Mouse (Mus musculus): ENCODE measurements around the gene 1700001J03Rik.
"Not testable (repeated sequence)": the region's sequence is repeated elsewhere in the genome, so short reads cannot be mapped to it uniquely, and the experiment has no call there.

Gene 1700001J03Rik

DNA sequence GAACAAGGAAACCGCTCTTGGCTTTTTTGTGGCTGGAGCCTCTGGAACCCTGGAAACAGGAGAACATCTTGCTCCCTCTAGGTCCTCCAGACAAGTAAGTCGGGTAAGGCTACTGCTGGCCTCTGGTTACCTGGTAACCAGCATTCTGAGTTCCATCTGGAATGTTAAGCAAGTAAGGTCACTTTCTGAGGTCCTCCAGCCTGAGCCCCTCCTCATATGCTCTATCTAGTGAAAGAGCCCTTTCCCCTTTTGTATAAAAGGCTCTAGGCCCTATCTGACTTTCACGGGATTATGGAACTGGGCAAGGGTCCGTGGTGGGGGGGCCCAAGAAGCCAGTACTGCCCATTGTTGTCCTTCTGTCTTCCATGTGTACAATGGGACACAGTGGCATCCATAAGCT lies at the start of gene 1700001J03Rik:
TSS of gene 1700001J03Rik (minus strand) at position 101 of the 400 bp plus-strand sequence.
- DNase-seq (ENCODE audit: low spot score in 2 of 2), result not testable (repeated sequence)

DNA sequence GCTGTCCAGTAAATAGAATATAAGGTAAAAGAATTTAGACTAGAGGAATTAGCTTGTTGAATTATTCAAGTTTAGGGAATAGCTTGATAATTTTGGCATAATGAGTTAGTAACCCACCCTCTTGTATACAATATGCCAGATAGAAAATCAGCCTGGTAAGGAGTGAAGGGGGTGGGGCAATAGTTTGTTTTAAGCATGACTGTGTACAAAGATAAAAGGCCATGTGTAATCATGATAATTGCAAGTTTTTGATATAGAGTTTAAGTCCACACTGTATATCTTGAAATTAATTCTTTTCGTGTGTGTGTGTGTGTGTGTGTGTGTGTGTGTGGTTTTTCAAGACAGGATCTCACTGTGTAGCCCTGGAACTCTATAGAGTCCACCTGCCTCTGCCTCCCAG lies 49.2 kb upstream of the 1700001J03Rik start:
- DNase-seq (ENCODE audit: low spot score in 2 of 2), result no peak

DNA sequence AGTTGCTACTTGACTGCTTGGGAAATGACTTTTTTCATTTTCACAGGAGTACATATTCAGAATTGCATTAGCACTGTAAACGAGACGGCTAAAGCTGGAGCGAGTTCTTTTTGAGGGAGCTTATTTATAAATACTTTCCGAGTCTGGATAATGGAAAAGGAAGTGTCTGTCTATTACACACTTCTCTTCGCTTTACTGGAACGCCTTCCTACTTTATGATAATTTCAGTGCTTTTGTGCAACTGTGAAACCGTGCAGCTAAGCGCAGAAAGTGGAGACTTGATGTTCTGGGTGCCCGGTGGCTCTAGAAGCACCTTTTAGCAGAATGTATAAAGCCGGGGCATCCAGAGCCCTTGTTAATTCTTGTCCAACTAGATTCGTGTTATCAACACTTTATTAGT lies 47.7 kb upstream of the 1700001J03Rik start:
- DNase-seq (ENCODE audit: low spot score in 2 of 2), result no peak

DNA sequence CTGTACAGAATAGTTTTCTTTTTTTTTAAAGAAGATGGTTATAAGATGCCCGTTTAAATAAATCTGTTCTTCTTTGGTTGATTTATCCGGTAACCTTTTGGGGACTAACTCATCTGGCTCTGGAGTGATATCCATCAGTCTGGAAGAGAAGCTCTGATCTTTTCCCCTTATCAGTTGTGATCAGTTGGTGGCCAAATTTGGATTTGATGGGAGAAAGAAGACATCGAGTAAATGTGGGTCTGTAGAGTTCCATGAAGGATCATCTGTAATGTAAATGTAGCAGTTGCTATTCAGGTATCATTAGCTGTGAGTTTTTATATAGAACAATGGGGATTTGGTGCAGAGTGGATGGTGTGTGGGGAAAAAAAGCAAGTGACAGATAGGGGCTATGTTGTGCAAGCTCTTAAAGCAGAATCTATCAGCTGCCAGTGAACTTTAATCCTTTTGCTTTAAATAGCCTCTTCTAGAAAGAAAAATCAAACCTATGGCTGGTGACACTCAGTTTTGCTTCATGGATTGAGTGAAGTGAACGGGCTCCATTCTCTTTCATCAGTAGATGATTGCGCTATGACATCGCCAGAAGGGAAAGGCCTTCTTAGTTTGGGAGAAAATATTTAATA lies 47.1 kb upstream of the 1700001J03Rik start:
- no peak for DNase-seq (ENCODE audit: low spot score in 2 of 2)

DNA sequence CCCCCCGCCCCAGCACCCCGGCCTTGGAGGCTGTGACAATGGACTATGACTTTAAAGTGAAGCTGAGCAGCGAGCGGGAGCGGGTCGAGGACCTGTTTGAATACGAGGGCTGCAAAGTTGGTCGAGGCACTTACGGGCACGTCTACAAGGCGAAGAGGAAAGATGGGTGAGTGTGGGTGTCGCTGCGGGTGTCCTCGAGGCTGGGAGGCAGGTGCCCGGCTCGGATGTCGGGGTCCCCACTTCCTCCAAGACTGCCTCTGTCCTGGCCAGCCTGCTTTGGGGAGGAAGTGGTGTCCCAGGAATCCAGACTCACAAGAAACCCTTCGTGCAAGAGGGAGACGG lies 46.5 kb upstream of the 1700001J03Rik start:
- DNase-seq (ENCODE audit: low spot score in 2 of 2), result peak; percentile 56 to 59

DNA sequence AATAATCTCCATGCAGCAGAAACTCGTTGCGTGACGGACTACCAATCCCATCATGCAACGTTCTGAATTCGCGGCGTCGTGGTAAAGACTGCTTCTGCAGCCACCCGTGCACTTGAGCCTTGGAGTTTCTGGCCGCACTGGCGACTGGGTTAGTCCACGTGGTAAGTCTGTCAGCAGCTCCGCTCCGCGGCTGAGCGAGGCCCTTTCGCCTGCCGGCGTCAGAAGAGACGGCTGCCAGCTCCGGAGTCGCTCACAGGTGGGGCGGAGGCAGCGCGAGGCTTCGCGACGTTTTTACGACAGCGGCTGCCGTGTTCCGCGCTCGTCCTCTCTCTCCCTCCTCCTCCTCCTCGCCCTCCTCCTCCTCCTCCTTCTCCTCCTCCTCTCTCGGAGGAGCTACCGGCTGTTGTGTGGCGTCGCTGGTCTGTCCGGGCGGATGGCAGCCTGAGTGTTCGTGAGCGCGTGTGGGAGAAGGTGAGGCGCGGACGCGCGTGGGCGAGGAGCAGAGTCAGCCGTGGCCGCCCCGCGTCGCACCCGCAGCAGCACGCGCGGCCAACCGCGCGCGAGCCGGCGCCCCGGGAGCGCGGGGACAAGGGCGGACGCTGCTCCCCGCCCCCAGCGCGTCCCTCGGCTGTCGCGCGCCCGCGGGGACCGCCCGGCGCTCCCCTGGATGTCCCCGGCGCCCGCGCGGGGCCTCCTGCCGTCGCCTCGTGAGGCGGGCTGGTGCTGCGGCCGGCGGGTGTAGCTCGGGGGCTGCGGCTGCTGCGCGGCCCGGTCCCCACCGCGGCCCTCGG lies 46.0 kb upstream of the 1700001J03Rik start, which contains the start of gene Cdk8:
TSS of gene Cdk8 (plus strand) at position 367 of the 791 bp plus-strand sequence.
- DNase-seq (ENCODE audit: low spot score in 2 of 2), result peak; percentile 91 to 94

DNA sequence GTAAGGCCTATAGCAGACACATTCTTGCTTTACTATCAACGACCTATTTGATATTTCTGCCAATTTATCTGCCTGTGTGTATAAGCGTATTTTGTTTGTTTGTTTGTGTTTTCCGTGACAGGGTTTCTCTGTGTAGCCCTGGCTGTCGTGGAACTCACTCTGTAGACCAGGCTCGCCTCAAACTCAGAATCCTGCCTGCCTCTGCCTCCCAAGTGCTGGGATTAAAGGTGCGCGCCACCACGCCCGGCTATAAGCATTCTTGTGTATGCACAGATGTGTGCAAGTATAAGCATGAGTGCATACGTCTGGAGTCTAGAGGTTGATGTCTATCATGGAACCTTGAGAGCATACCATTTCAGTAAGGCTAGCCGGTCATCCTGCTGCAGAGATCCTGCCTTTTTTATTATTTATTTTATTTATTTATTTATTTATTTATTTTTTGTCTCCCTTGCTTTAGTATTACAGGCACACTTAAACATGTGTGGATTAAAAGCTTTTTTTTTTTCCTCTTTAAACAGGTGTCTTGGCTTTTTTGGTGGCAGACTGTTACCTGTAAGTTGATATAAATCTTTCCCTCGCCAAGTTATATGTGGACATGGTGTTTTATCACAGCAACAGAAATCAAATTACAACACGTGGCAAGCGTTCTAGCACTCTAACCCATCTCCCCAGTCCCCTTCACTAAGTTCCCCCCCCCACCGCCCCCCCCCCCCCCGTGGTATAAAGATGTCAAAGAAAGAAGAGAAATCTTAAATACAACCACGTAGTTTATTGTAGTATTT lies 45.0 kb upstream of the 1700001J03Rik start:
- no peak for DNase-seq (ENCODE audit: low spot score in 2 of 2)

DNA sequence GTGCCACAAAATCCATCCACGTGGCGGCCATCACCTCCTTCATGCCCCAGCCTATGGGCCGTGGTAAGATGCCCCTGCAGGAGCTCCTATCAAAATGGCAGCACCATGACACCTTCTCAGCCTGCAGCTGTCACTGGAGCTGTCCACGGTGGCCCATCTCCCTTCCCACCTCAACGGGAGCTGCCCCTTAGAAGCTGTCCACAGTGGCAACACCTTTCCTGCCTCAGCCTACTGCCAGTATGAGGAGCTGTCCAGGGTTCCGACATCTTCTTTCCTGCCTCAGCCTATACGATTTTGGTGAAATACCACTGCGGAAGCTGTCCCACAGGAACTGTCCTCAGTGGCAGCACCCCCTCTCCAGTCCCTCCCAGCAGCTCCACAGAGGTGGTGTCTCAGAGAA lies 42.4 kb upstream of the 1700001J03Rik start:
- no peak for DNase-seq (ENCODE audit: low spot score in 2 of 2)

DNA sequence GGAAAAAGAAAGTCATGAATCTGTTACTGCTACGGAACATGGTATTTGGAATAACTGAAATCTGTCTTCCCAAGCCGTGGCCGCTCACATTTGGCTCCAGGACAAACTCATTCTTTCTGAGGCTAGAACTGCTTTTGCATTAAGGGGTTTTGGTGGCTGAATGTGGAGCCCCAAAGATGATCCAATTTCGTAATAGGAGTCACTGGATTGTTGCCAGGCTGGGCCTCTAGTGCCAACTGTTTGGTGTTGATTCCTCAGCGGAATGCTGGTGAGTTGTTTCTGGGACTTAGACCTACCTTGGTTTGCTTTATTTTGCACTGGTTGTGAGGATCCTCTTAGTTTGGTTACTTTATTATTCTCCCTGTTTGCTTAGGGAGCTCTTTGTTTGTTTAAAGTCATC lies 38.7 kb upstream of the 1700001J03Rik start:
- no peak for DNase-seq (ENCODE audit: low spot score in 2 of 2)

DNA sequence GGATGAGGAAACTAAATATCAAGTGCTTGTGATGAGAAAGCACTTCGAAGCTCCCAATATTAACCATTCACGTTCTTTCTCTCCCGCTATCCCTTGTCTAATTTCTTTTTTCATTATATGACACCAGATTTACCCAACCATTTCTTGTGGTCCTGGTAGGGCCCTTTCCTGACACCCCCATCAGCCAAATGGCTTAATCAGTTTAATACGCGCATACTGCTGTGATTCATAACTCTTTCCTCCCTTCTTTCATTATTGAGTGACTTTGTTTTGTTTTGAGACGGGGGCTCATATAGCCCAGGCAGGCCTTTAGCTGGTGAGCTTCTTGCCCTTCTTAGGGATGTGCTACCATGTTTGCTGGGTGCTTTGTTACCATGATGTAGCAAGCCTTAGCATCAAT lies 36.6 kb upstream of the 1700001J03Rik start:
- DNase-seq (ENCODE audit: low spot score in 2 of 2), result no peak

DNA sequence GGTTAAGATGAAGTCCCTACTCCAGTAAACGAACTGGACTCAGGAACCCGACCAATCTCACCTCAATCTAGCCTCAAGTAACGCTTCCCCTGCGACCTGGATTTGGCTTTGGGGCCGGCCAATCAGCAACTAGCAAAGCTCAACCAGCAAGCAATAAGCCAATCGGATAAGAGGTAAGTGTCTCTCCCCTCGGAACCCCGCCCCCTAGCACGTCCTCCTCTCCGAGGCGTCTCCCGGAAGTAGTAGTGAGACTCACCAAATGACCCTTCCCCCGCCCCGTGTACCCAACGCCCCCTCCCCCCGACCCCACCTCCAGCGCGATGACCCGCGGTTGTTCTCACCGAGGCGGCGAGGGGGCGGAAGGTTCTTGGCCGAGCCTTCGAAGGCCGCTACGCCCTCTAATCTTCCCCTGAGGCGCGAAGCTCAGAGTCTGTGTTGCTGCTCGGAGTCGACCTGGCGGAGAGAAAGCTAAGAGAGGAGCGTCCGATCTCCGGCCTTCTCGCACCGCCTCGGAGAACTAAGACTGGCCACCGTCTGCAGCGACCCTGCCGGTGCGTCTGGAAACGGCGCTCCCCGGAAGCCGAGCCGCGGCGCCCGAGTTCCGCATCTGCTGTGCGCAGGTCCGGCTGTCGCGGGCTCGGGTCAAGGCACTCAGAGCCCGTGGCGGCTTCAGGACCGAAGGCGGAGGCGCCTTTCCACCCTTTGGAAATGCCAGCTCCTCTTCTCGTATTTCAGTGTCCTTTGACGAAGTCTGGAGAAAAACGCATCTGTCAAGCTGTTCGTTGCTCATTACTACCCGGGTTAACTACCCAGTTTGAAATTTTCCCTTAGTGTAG lies 36.0 kb upstream of the 1700001J03Rik start, which contains the start of gene Rnf6:
TSS of gene Rnf6 (minus strand) at position 677 of the 836 bp plus-strand sequence.
- DNase-seq (ENCODE audit: low spot score in 2 of 2), result peak; percentile 85 to 96

DNA sequence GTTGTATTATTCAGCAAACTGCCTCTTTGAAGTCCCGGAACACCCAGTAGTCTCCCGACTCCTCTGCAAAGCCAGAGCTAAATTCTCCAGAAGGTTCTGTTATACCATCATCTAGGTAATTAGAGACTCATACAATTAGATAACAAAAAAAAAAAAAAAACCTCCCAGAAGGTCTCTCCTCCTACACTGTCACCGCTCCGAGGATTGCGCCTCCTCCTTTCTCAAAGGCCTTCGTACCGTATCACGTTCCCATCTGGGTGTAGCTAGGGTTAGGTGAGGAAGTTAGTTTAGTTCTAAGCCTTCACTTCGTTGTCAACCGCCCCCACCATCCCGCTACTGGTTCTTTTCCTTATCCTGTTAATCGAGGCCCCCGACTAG lies 35.4 kb upstream of the 1700001J03Rik start:
- DNase-seq (ENCODE audit: low spot score in 2 of 2), result no peak

DNA sequence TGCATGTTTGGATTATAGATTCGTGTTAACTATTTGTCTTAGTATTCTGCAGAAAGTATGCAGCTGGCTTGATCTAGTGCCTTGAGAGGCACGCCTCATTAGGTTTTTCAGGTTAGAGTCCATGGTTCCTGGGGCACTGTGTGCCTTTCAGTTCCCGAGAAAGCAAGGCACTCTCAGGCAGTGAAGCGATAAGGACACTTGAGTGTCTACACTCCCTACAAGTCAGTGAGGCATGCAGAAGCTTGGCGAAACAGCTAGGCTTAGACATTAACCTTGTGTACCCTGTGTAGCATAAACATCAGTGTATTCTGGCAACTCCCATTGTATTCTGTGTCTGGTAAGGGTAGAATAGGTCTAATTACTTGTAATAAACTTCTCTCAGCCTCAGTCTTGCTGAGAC lies 20.4 kb upstream of the 1700001J03Rik start:
- DNase-seq (ENCODE audit: low spot score in 2 of 2), result no peak

DNA sequence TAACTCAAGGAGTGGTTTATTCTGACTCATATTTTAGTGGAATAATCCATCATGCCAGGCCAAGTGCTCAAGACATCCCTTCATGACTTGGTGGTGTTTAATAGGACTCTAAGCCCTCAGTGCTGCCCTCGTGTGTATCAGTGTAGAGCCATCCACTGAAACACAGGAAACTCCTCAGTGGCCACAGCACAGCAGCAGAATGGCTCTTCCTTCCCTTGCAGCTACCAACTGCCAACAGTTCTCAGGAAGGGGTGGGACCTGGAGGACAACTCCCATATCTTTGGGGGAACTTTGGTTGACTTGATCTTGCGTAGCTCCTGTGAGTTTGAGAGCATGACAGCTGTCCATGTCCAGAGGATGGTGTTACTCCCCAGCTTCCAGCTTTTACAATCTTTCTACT lies 18.8 kb upstream of the 1700001J03Rik start:
- no peak for DNase-seq (ENCODE audit: low spot score in 2 of 2)

DNA sequence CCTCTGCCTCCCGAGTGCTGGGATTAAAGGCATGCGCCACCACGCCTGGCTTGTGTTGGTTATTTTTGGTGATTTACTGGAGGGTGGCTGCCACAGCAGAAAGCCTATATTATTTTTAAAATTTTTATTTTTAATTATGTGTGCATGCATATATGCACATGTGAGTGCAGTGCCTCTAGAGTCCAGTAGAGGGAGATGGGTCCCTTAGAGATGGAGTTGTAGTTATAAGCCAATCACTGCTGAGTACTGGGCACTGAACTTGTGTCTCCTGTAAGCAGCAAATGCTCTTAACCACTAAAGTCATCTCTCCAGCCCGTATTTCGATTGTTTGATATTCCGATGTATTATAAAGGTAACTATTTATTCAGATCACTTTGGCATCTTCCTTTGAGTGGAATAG lies 15.5 kb upstream of the 1700001J03Rik start:
- DNase-seq (ENCODE audit: low spot score in 2 of 2), result no peak

DNA sequence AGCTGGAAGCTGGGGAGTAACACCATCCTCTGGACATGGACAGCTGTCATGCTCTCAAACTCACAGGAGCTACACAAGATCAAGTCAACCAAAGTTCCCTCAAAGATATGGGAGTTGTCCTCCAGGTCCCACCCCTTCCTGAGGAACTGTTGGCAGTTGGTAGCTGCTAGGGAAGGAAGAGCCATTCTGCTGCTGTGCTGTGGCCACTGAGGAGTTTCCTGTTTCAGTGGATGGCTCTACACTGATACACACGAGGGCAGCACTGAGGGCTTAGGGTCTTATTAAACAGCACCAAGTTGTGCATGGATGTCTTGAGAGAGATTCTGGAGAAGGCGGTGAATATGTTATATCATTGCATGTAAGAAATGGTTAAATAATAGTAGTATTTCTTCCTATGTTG lies 14.4 kb upstream of the 1700001J03Rik start:
- DNase-seq (ENCODE audit: low spot score in 2 of 2), result no peak

DNA sequence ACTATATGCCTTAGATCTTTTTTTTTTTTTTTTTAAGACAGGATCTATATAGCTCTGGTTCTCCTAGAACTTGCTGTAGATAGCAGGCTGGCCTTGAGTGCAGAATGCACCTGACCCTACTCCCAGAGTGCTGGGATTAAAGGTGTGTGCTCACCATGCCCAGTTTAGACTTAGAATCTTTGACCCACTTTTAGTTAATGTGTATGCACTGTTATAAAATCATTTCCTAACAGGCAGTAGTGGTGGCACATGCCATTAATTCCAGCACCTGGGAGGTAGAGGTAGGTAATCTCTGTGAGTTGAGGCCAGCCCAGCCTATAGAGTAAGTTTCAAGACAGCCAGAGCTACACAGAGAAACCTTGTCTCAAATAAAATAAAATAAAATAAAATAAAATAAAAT lies 14.0 kb upstream of the 1700001J03Rik start:
- DNase-seq (ENCODE audit: low spot score in 2 of 2), result no peak

DNA sequence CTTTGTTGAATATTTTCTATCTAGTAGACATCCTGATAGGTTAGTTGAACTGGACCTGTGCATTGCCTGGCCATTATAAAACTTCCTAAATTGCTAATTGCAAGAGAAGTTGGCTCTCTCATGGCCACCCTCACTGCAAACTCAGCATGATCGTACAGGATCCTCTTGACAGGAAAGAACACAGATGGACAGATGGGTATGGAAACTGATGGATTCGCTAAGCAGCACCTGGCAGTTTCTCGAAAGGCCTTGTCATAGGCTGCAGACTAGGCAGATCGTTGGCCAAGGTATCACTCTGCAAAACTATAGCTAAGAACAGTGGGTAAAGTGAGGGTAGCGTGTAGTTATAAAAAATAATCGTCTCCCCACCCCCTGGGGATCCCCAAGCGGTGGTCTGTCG lies 8.3 kb upstream of the 1700001J03Rik start:
- no peak for DNase-seq (ENCODE audit: low spot score in 2 of 2)

DNA sequence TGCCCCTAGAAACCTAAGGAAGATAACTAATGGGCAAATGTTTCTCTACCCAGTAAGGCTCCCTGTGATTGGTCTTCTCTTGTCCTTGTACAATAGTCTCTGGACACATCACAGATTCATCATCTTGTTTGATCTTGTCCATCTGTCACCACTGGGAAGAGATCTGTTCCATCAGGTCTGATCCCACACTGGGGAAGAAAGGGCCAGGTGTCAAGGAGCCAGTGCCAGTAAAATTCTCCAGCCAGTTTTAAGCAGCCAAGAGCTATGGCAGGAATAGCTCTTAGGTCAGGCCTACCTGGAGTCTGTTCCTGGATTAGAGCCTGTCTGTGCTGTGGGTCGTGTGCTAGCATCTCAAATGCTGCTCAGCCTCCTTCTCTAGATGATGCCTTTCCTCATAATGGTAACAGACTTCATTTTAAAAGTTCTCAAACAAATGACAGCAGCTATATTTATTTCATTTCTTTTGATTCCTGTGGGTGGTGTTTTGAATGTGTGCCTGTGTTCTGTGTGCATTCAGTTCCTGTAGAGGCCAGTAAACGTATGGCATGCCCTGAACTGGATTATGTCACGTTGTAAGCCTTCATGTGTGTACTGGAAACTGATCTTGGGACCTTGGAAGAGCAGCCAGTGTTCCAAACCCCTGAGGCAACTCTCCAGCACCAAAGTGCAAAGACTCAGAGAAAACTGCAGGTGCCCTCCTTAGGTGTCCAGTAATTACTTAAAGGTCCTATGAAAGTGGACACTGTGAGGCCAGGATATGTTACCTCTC lies 5.6 kb upstream of the 1700001J03Rik start:
- no peak for DNase-seq (ENCODE audit: low spot score in 2 of 2)

DNA sequence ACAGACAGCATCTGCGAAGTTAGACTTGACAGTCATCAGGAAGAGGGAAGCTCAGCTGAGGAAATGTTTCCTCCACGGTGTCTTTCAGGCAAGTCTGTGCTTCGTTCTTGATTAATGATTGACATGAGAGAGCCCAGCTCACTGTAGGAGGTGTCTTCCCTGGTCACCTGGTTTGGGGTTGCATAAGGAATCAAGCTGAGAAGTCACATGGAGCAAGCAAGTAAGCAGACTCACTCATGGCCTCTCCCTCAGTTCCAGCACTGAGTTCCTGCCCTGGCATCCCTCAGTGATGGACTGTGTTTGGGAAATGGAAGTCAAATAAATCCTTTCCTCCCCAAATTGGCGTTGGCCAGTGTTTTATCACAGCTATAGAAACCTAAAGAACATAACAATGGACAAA lies 5.0 kb upstream of the 1700001J03Rik start:
- DNase-seq (ENCODE audit: low spot score in 2 of 2), result no peak

DNA sequence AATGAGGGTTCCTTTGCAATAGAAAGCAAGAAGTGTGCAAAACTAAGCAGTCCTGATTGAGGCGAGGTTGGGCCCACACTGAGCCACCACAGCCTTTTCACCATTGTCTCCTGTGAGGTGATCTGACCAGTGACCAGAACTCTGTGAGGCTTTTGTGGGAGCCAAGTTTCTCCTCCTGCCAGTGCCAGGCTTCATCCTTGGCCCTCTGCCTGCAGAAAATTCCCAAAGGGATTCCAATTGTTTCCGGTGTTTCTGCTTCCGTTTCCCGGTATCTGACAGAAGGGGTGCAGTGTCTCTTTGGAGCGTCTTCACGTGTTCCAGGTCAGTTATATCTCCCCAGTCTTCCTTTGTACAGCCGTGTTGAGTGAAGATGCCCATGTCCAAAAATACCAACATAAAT lies 3.6 kb upstream of the 1700001J03Rik start:
- no peak for DNase-seq (ENCODE audit: low spot score in 2 of 2)
